Mouse (Mus musculus): ENCODE results near the gene Pofut2. TPM values are rescaled to one million over a fixed set of nuclear protein-coding genes. Genes with fewer than 3 reads are reported as not detected.
A peak's percentile ranks its signal among the peaks of the same experiment; 100 is the strongest.

The Pofut2 gene
- total RNA-seq, 2 experiments from 2014 or later = 66.2 to 68.2 TPM

DNA sequence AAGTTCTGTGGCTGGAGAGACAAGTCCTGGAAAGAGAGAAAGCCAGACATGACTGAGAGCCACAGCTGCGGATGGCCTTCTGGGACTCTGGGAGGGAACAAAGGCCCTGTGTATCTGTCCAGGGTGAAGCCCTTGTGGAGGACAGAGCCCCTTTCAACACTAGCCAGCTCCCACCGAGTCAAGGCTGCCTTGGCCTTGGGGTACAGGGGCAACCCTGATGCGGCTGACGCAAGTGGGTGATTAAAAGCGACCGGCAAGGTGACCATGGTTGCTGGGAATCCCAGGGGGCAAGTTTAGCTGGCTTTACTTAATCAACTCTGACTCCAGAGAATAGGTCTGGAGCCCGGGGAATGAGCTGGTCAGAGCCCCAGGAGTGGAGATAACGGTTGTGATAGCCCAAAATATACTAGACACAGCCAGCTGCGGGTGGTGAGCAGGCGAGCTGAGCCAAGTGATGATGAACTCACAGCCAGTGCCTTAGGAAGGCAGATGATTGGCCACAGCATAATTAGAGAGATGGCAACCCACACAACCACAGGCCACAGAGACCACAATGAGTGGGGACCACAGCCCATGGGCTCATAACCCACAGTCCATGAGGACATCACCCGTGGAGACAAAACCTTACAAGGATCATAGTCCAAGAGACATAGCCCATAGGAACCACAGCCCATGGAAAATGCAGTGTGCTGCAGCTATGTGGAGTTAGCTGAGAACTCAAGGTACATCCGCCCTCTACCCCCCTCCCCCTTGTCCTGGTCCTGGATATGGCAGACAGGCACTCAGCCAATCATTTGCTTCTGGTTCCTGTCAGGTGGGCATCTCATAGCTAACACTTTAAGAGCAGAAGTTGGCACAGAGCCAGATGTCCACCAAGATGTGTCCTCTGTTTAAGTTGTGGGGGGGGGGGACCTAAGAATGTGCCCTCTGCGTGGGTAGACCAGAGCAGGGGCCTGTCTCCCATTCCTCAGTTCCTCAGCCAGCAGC is 29.1 kb upstream of the Pofut2 start:
- DNase-seq = peak; percentile 87

DNA sequence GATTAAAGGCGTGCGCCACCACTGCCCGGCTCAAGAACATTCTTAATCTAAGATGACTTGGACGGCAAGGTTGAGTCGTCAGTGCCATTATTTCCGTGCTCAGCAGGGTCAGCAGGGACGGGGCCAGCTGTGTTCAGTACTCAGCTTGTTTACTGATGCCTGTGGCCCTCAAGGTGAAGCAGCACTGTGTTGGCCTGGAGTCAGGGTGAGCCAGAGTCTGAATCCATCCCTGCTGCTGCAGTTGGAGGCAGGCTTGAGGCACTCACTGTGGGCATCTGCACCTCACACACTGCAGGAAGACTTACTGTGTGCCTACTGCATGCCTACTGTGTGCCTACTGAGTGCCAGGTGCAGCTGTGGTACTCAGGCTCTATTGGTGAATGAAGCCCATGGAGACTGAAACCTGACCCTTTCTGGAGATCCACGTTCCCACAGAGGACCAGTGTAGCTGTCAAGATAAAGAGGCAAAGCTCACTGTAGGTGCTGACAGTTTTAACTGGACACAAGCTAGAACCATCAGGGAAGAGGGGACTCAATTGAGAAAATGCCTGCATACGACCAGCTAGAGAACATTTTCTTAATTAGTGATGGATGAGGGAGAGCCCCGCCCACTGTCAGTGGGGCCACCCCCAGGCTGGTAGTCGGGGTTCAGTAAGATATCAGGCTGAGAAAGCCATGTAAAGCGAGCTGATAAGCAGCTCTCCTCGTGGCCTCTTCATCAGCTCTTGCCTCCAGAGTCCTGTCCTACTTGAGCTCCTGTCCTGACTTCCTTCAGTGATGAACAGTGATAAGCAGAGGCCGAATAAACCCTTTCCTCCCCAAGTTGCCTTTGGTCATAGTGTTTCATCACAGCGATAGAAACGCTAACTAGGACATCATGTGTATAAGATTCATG is 26.9 kb upstream of the Pofut2 start:
- DNase-seq = no peak

GRCm38 (mm10) chr10:77233230-77233629 is 25.8 kb upstream of the Pofut2 start:
- DNase-seq = no peak

GRCm38 (mm10) chr10:77234991-77235616 is 23.9 kb upstream of the Pofut2 start:
- no peak for DNase-seq

DNA sequence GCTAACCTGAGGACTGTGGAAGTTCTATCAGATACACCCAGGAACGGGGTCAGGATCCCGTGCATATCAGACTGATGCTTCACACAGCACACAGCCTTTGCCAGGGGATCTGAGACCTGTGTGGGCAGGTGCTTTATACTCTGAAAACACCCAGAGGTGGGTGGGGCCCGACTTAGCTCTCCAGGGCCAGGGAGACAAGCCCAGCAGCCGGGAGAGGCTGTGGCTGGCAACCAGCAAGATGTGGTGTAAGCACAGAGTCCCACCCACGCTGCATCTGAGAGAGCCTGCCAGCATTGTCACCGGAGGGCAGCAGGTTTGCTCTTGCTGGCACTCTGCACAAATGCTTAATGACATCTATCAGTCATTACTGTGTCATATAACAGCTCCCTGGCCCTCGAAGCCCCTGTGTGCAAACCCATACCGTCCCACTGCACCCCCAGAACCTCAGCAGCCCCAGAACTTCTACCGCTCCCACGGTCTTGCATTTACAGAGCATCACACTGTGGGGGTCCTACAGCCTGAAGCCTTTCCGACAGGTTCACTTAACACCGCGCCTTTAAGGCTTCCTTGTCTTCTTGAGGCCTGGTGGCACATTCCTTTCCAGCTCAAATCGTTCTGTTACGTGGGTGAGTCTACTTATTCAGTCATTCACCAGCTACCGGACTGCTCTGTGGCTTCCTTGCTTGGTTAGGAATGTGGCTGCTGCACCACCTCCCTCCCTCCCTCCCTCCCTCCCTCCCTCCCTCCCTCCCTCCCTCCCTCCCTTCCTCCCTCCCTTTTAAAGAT is 21.0 kb upstream of the Pofut2 start:
- DNase-seq = no peak

DNA sequence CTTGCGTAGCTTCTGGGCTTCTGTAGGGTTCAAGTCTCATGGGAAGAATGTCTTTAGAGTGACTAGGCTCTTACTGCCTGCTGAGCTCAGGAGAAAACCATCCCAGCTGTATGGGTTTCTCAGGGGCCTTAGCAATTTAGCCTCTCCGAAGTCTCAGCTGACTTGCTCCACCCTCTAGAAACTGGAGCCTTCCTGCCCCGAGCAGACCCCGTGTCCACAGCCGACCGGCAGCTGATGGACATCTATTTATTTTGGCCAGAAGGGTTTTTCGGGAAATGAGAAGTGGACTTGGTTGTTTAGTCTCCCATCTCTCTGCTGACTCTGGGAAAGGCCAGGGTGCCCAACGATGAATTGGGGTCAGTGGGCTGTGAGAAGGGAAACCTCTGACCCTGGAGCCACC is 18.3 kb upstream of the Pofut2 start:
- no peak for DNase-seq

GRCm38 (mm10) chr10:77242396-77242795 is 16.6 kb upstream of the Pofut2 start:
- DNase-seq = no peak

DNA sequence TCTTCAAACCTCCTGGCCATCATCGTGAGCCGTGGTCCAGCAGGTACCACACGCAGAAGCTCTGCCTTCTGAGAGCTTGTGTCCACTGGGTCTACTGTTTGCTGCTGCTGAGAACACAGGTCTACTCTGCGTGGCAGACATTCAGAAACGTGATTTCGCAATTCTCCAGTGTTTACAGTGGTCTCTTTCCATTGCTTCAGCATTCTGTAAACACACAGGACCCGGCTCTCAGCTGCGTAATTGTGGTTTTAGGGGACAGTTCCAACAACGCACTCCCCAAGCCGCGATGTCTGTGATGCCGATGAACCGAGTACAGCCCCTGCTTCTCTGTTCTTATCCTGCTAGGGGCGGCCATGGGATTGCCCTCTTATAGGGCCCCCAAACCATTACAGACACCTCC is 16.1 kb upstream of the Pofut2 start:
- DNase-seq = no peak

GRCm38 (mm10) chr10:77243572-77244161 is 15.4 kb upstream of the Pofut2 start:
- DNase-seq = no peak

GRCm38 (mm10) chr10:77244777-77245176 is 14.2 kb upstream of the Pofut2 start:
- no peak for DNase-seq

DNA sequence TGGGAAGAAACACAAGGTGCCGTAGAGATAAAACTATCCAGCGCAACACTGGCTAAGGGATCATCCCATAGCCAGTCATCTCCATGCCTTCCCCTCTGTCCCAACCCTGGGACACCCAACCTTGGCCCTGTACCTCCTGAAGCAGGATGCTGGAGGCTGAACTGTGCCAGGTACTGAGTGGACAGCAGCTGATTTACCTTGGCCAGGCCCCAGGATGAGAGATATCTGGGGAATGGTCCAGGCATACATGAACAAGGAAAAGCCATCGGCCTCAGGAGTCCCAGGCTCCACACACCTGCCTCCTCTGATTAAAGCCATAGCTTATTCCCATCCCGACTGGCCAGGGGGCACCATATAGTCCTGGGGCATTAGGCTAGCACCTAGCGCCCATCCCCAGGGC is 12.0 kb upstream of the Pofut2 start:
- no peak for DNase-seq

GRCm38 (mm10) chr10:77247707-77248106 is 11.3 kb upstream of the Pofut2 start:
- no peak for DNase-seq

DNA sequence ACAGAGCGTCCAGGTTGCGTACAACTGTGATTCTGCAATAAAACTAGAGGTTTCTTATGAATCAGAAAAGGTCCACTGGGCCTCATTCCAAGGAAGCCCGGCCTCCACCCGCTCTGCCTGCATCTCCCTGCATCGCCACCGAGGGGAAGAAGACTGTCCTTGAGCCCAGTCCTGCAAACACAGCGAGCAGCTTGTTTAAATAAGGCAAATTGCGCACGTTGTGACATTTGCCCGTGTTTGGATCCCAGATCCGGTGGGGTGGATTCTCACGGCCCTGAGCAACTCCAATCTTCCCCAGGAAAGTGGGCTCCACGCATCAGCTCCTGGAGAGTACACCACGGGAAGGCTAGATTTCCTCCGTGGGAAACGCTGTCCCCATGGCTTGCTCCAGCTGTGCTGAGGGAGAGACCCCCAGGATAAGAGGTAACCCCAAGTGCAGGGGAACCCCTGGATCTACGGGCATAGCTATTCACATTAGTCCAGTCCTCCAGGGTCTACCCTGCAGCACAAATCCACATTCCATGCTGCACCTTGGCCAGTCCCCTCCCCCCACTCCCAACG is 7.7 kb upstream of the Pofut2 start:
- peak; percentile 85 for DNase-seq

GRCm38 (mm10) chr10:77251784-77252539 is 7.1 kb upstream of the Pofut2 start:
- peak; percentile 76 for DNase-seq

DNA sequence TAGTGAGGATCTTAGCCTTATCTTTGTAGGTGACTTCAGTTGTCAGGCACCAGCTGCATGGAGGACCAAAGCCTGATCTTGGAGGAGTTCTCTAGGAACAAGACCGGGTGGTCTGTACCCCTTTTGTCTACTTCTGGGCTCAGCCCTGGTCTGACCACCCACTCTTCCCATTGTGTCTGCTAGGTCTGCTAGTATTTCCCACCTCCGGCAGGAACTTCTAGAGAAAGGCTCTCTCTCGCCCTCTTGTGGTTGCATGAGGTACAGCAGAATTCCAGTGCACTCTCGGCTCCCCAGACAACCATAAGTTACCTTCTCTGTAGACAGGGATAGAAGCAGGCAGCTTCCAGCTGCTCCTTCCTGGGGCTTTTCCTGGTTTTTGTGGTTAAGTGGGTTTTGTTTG is 6.2 kb upstream of the Pofut2 start:
- DNase-seq = peak; percentile 90

DNA sequence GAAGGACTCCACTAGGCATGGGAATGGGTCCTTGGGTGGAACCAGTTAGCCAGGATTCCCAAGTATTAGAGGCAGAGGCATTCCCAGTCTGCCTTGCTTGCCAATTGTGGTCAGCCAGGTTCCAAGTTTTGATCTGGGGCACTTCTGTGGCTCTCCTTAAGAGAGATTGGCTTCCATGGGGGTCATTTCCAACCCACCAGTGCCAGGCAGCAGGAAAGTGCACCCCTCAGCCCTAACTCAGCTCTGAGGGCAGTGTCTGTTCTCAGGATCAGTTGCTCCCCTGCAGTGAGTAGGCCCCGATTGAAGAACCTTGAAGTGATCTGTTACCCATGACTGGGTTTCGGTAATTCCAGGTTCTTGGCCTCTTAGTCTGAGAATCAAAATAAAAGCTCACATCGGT is 3.8 kb upstream of the Pofut2 start:
- no peak for DNase-seq

- no peak for DNase-seq
Measured at GRCm38 (mm10) chr10:77255676-77256075, 3.3 kb upstream of the Pofut2 start.

- DNase-seq = no peak
Measured at GRCm38 (mm10) chr10:77258041-77258590, 902 bp upstream of the Pofut2 start.

DNA sequence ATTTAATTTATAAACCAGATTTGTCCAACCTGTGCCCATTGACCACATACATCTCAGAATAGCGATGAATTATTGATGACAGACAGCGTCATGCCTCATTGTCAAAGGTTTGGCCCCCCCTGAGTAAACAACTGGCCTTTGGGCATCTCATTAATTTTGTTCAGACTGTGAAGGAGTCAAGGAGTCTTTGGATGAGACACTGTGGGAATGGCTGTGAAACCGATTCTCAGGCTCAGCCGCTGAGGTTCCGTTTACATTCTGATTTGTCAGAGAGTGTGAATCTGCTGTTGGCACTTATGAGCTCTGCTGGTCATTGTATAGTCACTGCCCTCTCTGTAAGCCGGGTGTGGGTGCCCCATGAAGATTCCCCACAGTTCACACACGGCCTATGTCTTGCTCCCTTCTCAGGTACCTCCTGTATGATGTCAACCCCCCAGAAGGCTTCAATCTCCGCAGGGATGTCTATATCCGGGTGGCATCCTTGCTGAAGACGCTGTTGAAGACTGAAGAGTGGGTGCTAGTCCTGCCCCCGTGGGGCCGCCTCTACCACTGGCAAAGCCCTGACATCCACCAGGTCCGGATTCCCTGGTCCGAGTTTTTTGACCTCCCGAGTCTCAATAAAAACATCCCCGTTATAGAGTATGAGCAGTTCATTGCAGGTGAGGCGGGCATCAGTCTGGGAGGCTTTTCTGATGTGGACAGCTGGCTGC is 1.3 kb downstream of the Pofut2 start:
- DNase-seq = no peak
